Mouse (Mus musculus) granulocyte monocyte progenitor cell, adult 5-6 weeks (primary cell): ENCODE data around the gene Heatr5a. TPM values are rescaled to one million over a fixed set of nuclear protein-coding genes. Genes with fewer than 3 reads are reported as not detected.

Experiments
- total RNA-seq, 2 experiments: library from RNA; stranded (forward) in 1 of 2; stranded (reverse) in 1 of 2; fragments of 200-712, 200-1000 nt in 1 of 2; fragments of >200 nt in 1 of 2; fragmentation: Nextera tagmentation in 1 of 2; gene quantifications; 2 replicates each; pipeline ENCODE4 v1.2.3; 2014 to 2017

Heatr5a gene
- total RNA-seq, 2 experiments from 2014 or later = 27.4 to 34.3 TPM

Other genes starting within 250 kb of the Heatr5a start
- 51.0 and 52.9 TPM in 2 replicates for gene Hectd1, start 141.8 kb downstream of the Heatr5a start, total RNA-seq (2014; fragmentation: Nextera tagmentation)
- gene Hectd1, start 141.8 kb downstream of the Heatr5a start, total RNA-seq (2017) = 89.7 and 96.3 TPM in 2 replicates
- gene Dtd2, start 35.2 kb upstream of the Heatr5a start, total RNA-seq (2014; fragmentation: Nextera tagmentation) = 7.3 and 13.8 TPM in 2 replicates
- gene Dtd2, start 35.2 kb upstream of the Heatr5a start, total RNA-seq (2017) = 14.1 and 16.8 TPM in 2 replicates
- gene Gpr33, start 56.7 kb upstream of the Heatr5a start, total RNA-seq (2014; fragmentation: Nextera tagmentation) = not detected in 2 replicates
- not detected in 2 replicates for gene Gpr33, start 56.7 kb upstream of the Heatr5a start, total RNA-seq (2017)
- gene Nubpl, start 126.4 kb upstream of the Heatr5a start, total RNA-seq (2014; fragmentation: Nextera tagmentation) = 5.3 and 6.4 TPM in 2 replicates
- gene Nubpl, start 126.4 kb upstream of the Heatr5a start, total RNA-seq (2017) = 4.6 and 7.4 TPM in 2 replicates